Mouse (Mus musculus) gastrocnemius, adult 18-20 months (tissue): ENCODE data around the gene Fbln7. TPM values are rescaled to one million over a fixed set of nuclear protein-coding genes. Genes with fewer than 3 reads are reported as not detected.

Source experiments
- microRNA-seq: library from miRNA; unstranded; fragments of <30 nt; microRNA quantifications from one replicate; pipeline ENCODE4 v1.2.0, GENCODE M21; 2021
- total RNA-seq, 2 experiments: library from RNA; stranded (reverse); gene quantifications; 2 replicates each; pipeline ENCODE4 v1.2.3; 2021

The Fbln7 gene
- total RNA-seq, 2 experiments from 2014 or later: 2.0 to 3.1 TPM

Small RNA genes within 50 kb of the gene (microRNA-seq; reads per million reads assigned to microRNA genes)
- gene Gm22859: not detected

Other genes with a start within 250 kb of the Fbln7 start
- gene Anapc1, start 175.6 kb upstream of the Fbln7 start, total RNA-seq: 10 to 100 TPM; 30.0 to 31.1 TPM
- 1 to 10 TPM; 2.2 to 2.8 TPM for gene Mertk, start 164.0 kb upstream of the Fbln7 start, total RNA-seq
- gene Tmem87b, start 44.9 kb upstream of the Fbln7 start, total RNA-seq: 10 to 100 TPM; 13.3 to 14.9 TPM
- gene Zc3h8, start 81.1 kb downstream of the Fbln7 start, total RNA-seq: 1 to 10 TPM; 8.4 to 8.9 TPM
- gene Zc3h6, start 104.4 kb downstream of the Fbln7 start, total RNA-seq: 1 to 10 TPM; 7.2 to 7.6 TPM
- 10 to 100 TPM; 15.2 to 15.5 TPM for gene Gm10762, start 104.7 kb downstream of the Fbln7 start, total RNA-seq
- gene Vinac1, start 185.2 kb downstream of the Fbln7 start, total RNA-seq: not detected
- gene Ttl, start 203.0 kb downstream of the Fbln7 start, total RNA-seq: 1 to 10 TPM; 6.1 to 8.6 TPM
- 10 to 100 TPM in 1 of 2 experiments, 1 to 10 TPM in 1; 9.9 to 10.3 TPM for gene Polr1b, start 238.0 kb downstream of the Fbln7 start, total RNA-seq